Mouse (Mus musculus) hindbrain, postnatal 0 days (tissue): ENCODE data around the gene Osbpl5. TPM values are rescaled to one million over a fixed set of nuclear protein-coding genes. Genes with fewer than 3 reads are reported as not detected.

Experiments
- ATAC-seq: fragments of 200-750 bp; cut with Nextera tagmentation; 2 replicates; pipeline ENCODE4 v1.8.0; 2017; ENCODE audit warnings: mild to moderate bottlenecking, moderate TSS enrichment, moderate library complexity
- DNase-seq: peaks from one replicate; pipeline ENCODE4 v3.0.0-alpha.2; 2015; ENCODE audit warnings: low spot score
- H3K27ac ChIP-seq: fragments of 300-500 bp; sonication (generic); 2 replicates; pipeline ENCODE4 v1.5.1; 2014; ENCODE audit warnings: mild to moderate bottlenecking
- H3K27me3 ChIP-seq: fragments of 300-500 bp; sonication (generic); 2 replicates; pipeline ENCODE4 v1.6.1; 2014; ENCODE audit warnings: low read length, mixed read lengths; ENCODE audit not compliant: insufficient read depth
- H3K36me3 ChIP-seq: fragments of 300-500 bp; sonication (generic); 2 replicates; pipeline ENCODE4 v1.6.1; 2014; ENCODE audit warnings: low read length, mixed read lengths; ENCODE audit not compliant: insufficient read depth
- H3K4me1 ChIP-seq: fragments of 300-500 bp; sonication (generic); 2 replicates; pipeline ENCODE4 v1.6.1; 2014; ENCODE audit warnings: antibody characterized with exemption, low read length, mixed read lengths; ENCODE audit not compliant: insufficient read depth
- H3K4me2 ChIP-seq: fragments of 300-500 bp; sonication (generic); 2 replicates; pipeline ENCODE4 v1.6.1; 2014; ENCODE audit warnings: low read depth, mild to moderate bottlenecking, low read length, moderate library complexity, mixed read lengths
- H3K4me3 ChIP-seq: fragments of 300-500 bp; sonication (generic); 2 replicates; pipeline ENCODE4 v1.5.1; 2014; ENCODE audit warnings: low read length
- H3K9ac ChIP-seq: fragments of 300-500 bp; sonication (generic); replicated peaks from 2 replicates; pipeline ENCODE4 v1.6.1; 2014; ENCODE audit warnings: mild to moderate bottlenecking, low read length, moderate library complexity, mixed read lengths
- H3K9me3 ChIP-seq: fragments of 300-500 bp; sonication (generic); 2 replicates; pipeline ENCODE4 v1.6.1; 2016; ENCODE audit warnings: low read length, mixed read lengths
- CTCF ChIP-seq: IDR thresholded peaks from 2 replicates; pipeline ENCODE4 v1.5.1; 2016; ENCODE audit warnings: antibody characterized with exemption, control low read depth, low read depth
- WGBS: fragments of 180-500 bp; shearing (Covaris S2); extraction: QIAGEN DNeasy Blood & Tissue Kit; methylation state at CpG from one replicate; pipeline ENCODE4 v1.1.7; 2014; 5-methylcytosine and 5-hydroxymethylcytosine counted together
- polyA plus RNA-seq: library from polyadenylated mRNA; unstranded; fragments of >200 nt; fragmentation: Nextera tagmentation; extraction: Ambion mirVana; gene quantifications from 2 replicates; pipeline ENCODE4 v1.2.1, GENCODE M21; 2015
- total RNA-seq: library from RNA; depleted of rRNA; stranded (reverse); fragments of >200 nt; gene quantifications from 2 replicates; pipeline ENCODE4 v1.2.3, GENCODE M21; 2014

Gene Osbpl5
- total and polyA plus RNA-seq, 2 experiments from 2014 or later: 27.6 to 59.9 TPM

DNA sequence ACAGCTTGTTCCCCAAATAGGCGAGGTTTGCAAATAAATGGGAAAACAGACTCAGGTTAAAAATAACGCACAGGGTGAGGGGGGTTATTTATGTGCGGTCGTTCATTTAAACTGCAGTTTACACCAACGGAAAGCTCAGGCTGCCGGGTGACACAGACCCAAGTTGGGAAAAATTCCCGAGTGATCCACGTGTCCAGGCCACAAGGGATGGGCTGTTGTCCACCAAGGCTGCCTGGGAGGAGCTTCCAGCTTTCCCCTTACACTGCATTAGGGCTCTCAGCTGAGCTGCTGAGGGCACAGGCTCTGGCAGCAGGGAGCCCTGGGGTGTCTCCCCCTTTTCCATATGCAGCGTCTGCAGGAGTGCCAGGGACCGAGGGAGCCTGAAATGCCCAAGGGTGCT, 26.9 kb downstream of the Osbpl5 start:
- H3K4me1 ChIP-seq: no peaks in the 10 kb centered on the region
- no peak for ATAC-seq
- H3K9me3 ChIP-seq: no peaks in the 10 kb centered on the region
- no peak overlapping the region for H3K4me2 ChIP-seq
- no peak overlapping the region for H3K27ac ChIP-seq
- no peaks in the 10 kb centered on the region for H3K36me3 ChIP-seq
- WGBS: 77% methylated on average over 10 of the region's 10 CpGs
- no peak overlapping the region for H3K4me3 ChIP-seq
- no peak for DNase-seq
- H3K9ac ChIP-seq: no peak overlapping the region
- no peaks in the 10 kb centered on the region for H3K27me3 ChIP-seq
- TF ChIP-seq CTCF: no peak

DNA sequence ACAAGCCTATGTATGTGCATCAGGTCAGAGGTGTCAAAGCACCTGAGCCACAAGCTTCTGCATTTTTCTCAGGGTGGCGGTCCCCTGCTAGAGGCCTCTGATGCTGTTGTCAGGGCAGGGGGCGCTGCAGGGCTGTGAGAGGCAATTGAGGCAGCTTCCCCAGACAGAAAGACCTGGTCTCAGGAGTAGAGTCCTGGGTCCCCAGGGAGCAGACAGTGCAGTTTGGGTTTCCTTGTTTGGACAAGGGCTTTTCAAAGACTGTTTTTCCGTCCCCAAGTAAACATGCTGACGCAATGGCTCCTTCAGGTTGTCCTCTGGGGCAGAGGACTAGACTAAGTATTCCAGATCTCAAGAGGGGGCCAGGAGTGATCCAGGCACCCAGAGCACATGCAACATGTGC, 30.4 kb downstream of the Osbpl5 start:
- no peak for TF ChIP-seq CTCF
- H3K9me3 ChIP-seq: no peaks in the 10 kb centered on the region
- WGBS: 91% methylated on average over 4 of the region's 4 CpGs
- ATAC-seq (no peak), DNase-seq (no peak)
- H3K27me3 ChIP-seq: no peaks in the 10 kb centered on the region
- H3K4me2 ChIP-seq: no peak overlapping the region
- H3K27ac ChIP-seq: no peak overlapping the region
- no peak overlapping the region for H3K9ac ChIP-seq
- no peak overlapping the region for H3K4me3 ChIP-seq
- H3K36me3 ChIP-seq: no peaks in the 10 kb centered on the region
- H3K4me1 ChIP-seq: no peaks in the 10 kb centered on the region

DNA sequence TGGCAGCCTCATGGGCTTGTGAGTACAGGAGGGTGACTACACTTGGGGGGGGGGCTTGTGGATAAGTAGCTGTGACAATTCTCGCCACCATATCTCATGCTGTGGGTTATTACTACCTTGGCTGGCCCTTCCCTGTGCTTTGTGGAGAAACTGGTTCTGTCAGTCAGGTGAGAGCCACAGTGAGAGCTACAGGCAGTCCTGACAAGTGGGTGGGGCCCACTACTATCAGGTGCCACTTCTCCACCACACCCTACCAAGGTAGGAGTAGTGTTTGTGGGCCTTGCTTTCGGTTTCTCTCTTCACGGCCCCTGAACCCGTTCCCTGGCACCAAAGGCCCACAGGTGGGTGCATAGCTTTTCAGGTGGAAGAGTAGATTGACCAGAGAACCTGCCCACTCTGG, 32.9 kb downstream of the Osbpl5 start:
- H3K4me3 ChIP-seq: no peak overlapping the region
- H3K4me2 ChIP-seq: no peak overlapping the region
- DNase-seq: no peak
- no peak overlapping the region for H3K27ac ChIP-seq
- no peak for TF ChIP-seq CTCF
- ATAC-seq: no peak
- no peaks in the 10 kb centered on the region for H3K36me3 ChIP-seq
- H3K27me3 ChIP-seq: no peaks in the 10 kb centered on the region
- H3K4me1 ChIP-seq: no peaks in the 10 kb centered on the region
- no peak overlapping the region for H3K9ac ChIP-seq
- 100% methylated on average over 4 of the region's 4 CpGs for WGBS
- H3K9me3 ChIP-seq: no peaks in the 10 kb centered on the region

DNA sequence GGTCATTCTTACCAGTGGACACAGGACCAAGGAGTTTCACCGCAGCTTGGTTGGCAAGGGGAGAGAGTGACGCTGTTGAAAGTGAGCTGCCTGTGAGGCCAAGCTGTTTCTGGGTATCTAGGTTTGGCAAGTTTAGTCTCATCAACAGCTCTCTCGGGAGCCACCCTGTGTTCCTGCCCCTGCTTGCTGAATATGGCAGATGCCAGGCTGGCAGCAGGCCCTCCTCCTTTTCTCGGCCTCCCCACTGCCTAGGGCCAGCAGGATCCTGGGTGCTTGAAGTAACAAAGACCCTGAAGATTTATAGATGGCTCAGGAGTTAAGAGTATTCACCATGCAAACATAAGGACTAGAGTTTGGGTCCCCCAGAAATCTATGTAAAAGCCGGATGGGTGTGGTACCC, 34.1 kb downstream of the Osbpl5 start:
- DNase-seq: no peak
- Histone ChIP-seq H3K4me3 (no peak overlapping the region), H3K4me1 (no peaks in the 10 kb centered on the region), H3K27ac (no peak overlapping the region), H3K36me3 (no peaks in the 10 kb centered on the region), H3K4me2 (no peak overlapping the region), H3K9ac (no peak overlapping the region), H3K27me3 (no peaks in the 10 kb centered on the region), H3K9me3 (no peaks in the 10 kb centered on the region)
- no peak for ATAC-seq
- no peak for TF ChIP-seq CTCF
- 68% methylated on average over 5 of the region's 5 CpGs for WGBS

DNA sequence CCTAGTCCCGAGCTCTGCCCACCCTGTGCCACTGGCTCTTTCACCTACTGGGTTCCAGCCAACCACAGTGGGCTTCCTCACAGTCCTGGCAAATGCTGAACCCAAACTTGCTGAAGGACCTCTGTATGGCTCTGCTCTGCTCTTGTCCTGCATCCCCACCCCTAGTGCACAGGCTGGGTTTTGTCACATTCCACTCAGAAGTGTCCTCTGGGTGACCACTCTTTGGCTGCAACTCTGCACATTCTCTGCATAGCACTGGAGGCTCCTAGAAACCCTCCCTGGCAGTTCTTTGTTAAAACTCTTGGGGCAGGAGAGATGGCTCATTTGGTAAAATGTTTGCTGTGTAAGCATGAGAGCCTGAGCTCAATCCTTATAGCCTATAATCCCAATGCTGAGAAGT, 39.0 kb downstream of the Osbpl5 start:
- no peak overlapping the region for H3K9ac ChIP-seq
- H3K27me3 ChIP-seq: no peaks in the 10 kb centered on the region
- ATAC-seq: peak; percentile 70; the same call in 1 of the 2 replicates
- 48% methylated on average over 1 of the region's 1 CpGs for WGBS
- H3K9me3 ChIP-seq: no peaks in the 10 kb centered on the region
- DNase-seq: peak; percentile 9
- no peaks in the 10 kb centered on the region for H3K4me1 ChIP-seq
- no peak overlapping the region for H3K4me3 ChIP-seq
- H3K4me2 ChIP-seq: no peak overlapping the region
- H3K27ac ChIP-seq: no peak overlapping the region
- H3K36me3 ChIP-seq: peaks cover 4% of the 10 kb centered on the region; the same call in 1 of the 2 replicates
- no peak for TF ChIP-seq CTCF

DNA sequence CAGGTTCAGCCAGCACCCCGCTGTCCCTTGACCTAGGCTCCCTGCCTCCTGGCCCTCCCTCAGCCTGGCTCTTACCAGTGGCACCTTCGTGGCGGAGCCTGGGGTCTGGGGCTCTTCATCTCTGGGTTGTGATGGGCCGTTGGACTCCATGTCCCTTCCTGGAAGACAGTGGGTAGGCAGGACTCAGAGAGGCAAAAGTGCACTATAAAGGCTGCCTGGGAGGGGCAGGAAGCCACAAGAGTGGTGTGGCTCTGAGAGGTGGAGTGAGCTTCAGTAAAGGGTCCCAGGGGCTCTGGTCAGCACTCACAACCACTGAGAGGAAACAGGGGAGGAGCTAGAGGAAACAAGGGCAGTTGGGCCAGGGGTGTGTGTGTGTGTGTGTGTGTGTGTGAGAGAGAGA, 43.4 kb downstream of the Osbpl5 start:
- Histone ChIP-seq H3K27me3 (no peaks in the 10 kb centered on the region), H3K4me3 (no peak overlapping the region), H3K4me2 (no peak overlapping the region), H3K9ac (no peak overlapping the region), H3K9me3 (no peaks in the 10 kb centered on the region), H3K4me1 (no peaks in the 10 kb centered on the region), H3K36me3 (peaks cover 14% of the 10 kb centered on the region), H3K27ac (no peak overlapping the region)
- WGBS: 82% methylated on average over 4 of the region's 4 CpGs
- DNase-seq (no peak), ATAC-seq (no peak)
- no peak for TF ChIP-seq CTCF

DNA sequence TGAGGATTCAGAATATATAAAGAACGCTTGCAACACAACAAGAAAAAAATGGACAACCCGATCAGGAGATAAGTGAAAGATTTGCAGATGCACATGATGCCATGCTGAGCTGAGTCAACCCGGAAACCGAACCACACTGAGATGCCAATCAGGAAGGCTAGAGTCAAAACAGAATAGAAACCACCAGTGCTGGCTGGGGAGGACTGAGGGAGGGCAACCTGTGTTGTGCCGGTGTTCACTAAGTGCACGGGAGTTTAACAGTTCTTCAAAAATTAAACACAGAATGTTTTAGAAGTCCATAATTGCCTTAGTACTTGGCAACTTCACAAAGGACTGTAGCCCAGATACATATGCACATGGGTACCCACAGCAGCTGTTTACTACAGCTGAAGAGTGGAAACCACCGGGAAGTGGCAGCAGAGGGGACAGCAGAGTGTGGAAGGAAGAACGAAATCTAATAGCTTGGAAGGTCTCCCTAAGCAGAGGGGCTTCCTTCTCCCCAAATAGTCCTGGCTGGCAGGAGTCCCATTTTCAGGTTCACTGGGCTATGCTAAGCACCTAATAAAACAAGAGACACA, 43.9 kb downstream of the Osbpl5 start:
- no peak for DNase-seq

More for the DNA sequence above, 43.9 kb downstream of the Osbpl5 start:
- WGBS: 58% methylated on average over 8 of the region's 8 CpGs
- no peak overlapping the region for H3K27ac ChIP-seq
- peaks cover 18% of the 10 kb centered on the region for H3K36me3 ChIP-seq
- no peak overlapping the region for H3K9ac ChIP-seq
- no peaks in the 10 kb centered on the region for H3K4me1 ChIP-seq
- no peak overlapping the region for H3K4me3 ChIP-seq
- no peak overlapping the region for H3K4me2 ChIP-seq
- no peak for ATAC-seq
- no peaks in the 10 kb centered on the region for H3K9me3 ChIP-seq
- no peaks in the 10 kb centered on the region for H3K27me3 ChIP-seq
- no peak for TF ChIP-seq CTCF
